Mouse (Mus musculus): ENCODE data around the gene Tasp1. TPM values are rescaled to one million over a fixed set of nuclear protein-coding genes. Genes with fewer than 3 reads are reported as not detected.
"Not testable (repeated sequence)": the region's sequence is repeated elsewhere in the genome, so short reads cannot be mapped to it uniquely, and the experiment has no call there.

The Tasp1 gene
- polyA plus RNA-seq, 1 experiment from 2014 or later, result 18.4 TPM

DNA sequence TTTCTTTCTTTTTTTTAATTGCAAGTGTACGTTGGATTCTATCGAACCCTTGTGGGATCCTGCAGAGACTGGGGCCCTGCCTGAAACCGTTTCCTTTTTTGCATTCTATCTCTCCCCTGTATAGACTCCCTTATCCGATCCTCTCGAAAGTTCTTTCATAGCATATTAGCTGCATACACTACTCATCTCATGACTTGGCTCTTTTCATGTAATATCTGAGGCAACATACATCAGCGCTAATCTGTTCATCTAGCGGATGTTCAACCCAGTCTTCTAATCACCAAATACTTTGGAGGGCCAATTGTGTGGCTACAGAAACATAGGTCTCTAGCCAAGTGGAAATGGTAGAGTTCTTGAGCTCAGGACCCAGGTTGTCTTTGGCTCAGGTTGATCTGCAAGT, 17.6 kb upstream of the Tasp1 start:
- no peak for TF ChIP-seq CTCF (IDR thresholded peaks at IDR 0.05)
- no peak for DNase-seq (ENCODE audit: low read depth, low spot score)
- H3K27me3 ChIP-seq, result no peaks in the 10 kb centered on the region
- ATAC-seq, result no peak
- CTCF ChIA-PET, result interaction anchor here (1.4 kb wide), 1 partner anchor 11 kb away, joined by 3 read pairs; no protein-coding TSS in a partner anchor
- in situ Hi-C loops (cut with MboI; ENCODE audit: low pct_unique_long_range_greater_than_20kb), result no loop called here
- POLR2A ChIA-PET, result interaction anchor here (0.6 kb wide), 1 partner anchor 169 kb away, joined by 3 read pairs; no protein-coding TSS in a partner anchor

DNA sequence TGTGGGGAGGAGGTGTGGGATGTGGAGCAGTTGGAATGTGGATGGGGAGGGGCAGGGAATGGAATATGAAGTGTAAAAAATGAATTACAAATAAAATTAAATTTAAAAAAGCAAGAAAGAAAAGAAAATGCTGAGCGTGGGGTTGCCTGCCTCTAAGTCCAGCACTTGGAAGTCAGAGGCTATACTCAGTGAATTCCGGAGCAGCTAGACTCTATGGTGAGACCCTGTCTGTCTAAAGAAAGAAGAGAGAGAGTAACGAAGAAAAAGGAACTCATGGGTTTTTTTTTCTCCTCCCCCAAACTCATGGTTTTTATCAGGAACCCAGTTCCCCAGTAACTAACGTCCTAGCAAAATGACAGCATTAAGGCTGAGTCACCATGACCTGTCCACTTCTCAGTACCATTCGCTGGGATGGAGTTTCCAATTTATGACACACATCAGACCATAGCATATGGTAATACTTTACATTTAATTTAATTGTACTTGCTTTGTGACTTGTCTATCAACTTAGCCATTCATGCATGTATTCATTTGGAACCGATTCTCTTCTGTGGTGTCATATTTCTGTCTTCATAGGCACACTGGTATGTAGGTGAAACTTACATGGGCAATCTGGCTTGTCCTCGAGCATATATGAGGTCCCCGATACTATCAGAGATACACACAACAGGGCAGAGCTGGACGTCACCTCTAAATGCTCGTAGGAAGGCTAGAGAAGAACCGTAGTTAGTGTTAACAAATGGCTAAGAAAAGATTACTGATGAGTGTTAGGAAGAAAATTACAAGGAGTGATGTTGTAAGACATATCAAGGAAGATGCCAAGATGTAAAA, 14.4 kb upstream of the Tasp1 start:
- ATAC-seq, result no peak
- in situ Hi-C loops (cut with MboI; ENCODE audit: low pct_unique_long_range_greater_than_20kb), result no loop called here
- TF ChIP-seq CTCF (IDR thresholded peaks at IDR 0.05), result no peak
- H3K27me3 ChIP-seq, result no peaks in the 10 kb centered on the region
- POLR2A ChIA-PET, result no interaction called here
- DNase-seq (ENCODE audit: low read depth, low spot score), result no peak
- CTCF ChIA-PET, result no interaction called here

DNA sequence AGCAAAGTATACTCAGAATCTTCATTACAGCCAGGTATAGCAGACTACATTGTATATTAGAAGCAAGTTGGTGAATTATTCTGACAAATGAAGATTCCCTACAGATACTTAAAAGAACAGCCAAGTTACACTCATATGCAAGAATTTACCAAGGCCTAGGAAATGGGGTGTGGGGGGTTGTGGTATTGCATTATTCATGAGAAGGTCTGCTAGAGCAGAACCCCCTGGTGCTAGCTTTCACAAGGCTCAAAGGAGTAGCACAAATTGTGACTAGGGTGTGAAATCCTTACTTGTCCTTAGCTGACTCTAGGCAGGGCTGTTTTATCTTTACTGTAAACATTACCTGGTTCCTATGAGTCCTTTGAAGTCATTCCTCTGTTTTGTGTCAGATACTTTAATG, 12.7 kb upstream of the Tasp1 start:
- H3K27me3 ChIP-seq; POLR2A ChIA-PET; ATAC-seq; in situ Hi-C loops (cut with MboI; ENCODE audit: low pct_unique_long_range_greater_than_20kb); CTCF ChIA-PET; DNase-seq (ENCODE audit: low read depth, low spot score): not testable (repeated sequence)

DNA sequence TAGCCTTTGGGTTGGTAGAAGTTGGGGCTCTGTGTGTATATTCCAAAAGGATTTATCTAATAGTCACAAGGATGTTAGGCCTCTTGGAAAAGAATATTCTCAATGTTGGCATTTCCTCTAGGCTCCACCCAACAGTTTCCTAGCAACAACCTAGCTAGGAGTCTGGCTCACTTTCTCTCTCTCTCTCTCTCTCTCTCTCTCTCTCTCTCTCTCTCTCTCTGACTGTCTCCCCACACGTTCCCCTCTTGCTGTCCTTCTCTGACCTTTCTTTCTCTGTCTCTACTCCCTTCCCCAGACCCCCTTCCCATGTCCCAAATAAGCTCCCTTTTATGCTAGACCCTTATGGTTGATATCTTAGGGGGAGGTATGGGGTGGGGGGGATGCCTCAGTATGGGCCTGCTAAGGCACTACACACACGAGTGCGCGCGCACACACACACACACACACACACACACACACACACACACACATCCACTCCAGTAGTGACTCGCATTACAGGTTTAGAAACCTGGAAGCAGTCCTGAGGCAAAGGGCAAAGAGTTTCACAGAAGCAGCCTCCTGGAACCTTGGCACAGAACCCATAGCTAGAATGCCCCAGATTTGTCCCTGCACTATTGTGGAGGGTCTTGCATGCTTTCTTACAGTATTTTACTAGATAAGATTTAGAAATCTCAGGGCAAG, 12.1 kb upstream of the Tasp1 start:
- CTCF ChIA-PET, result no interaction called here
- no peak for DNase-seq (ENCODE audit: low read depth, low spot score)
- in situ Hi-C loops (cut with MboI; ENCODE audit: low pct_unique_long_range_greater_than_20kb), result no loop called here
- ATAC-seq, result no peak
- POLR2A ChIA-PET, result no interaction called here
- H3K27me3 ChIP-seq, result no peaks in the 10 kb centered on the region
- no peak for TF ChIP-seq CTCF (IDR thresholded peaks at IDR 0.05)

DNA sequence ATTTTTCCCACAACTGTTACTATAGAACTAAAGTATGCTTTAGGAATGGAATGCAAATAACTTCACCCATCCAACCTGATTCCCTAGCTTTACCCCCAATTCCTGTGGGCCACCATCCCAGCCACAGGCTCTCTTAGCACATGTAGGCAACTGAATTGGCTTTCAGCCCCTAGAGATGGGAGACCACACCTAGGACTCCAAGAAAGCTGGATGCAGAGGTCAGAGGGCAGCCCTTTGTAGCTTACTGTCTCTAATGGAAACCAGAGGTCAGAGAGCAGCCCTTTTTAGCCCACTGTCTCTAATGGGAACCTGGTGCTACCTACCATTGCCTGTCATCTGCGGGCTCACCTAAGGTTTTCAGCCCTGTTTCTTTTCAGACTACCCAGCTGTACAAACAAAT, 10.9 kb upstream of the Tasp1 start:
- TF ChIP-seq CTCF (IDR thresholded peaks at IDR 0.05), result no peak
- ChIA-PET CTCF (interaction anchor here (1.3 kb wide), 1 partner anchor 11 kb away, joined by 3 read pairs; no protein-coding TSS in a partner anchor), POLR2A (interaction anchor here (1.2 kb wide), 1 partner anchor 77 kb away, joined by 4 read pairs; no protein-coding TSS in a partner anchor)
- H3K27me3 ChIP-seq, result no peaks in the 10 kb centered on the region
- in situ Hi-C loops (cut with MboI; ENCODE audit: low pct_unique_long_range_greater_than_20kb), result no loop called here
- DNase-seq (ENCODE audit: low read depth, low spot score) (no peak), ATAC-seq (no peak)

DNA sequence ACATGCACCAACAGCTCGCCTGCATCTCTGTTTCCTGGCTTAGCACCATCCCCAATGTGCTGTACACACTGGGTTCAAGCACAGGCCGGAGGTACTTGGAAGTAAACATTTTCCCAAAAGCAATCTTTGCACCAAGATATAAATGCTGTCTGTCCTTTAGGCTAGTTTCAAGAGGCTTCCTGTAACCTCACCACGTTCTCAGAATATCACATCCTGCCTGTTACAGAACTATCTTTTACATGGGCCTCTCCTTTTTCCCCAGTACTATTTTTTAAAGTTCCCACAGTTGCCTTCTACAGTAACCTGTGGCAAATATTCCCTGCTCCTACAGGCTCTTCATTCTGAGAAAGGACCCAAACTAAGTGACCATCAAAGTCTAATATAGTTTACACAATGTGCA, 8.5 kb upstream of the Tasp1 start:
- CTCF ChIA-PET, result no interaction called here
- no peak for TF ChIP-seq CTCF (IDR thresholded peaks at IDR 0.05)
- ATAC-seq, result no peak

DNA sequence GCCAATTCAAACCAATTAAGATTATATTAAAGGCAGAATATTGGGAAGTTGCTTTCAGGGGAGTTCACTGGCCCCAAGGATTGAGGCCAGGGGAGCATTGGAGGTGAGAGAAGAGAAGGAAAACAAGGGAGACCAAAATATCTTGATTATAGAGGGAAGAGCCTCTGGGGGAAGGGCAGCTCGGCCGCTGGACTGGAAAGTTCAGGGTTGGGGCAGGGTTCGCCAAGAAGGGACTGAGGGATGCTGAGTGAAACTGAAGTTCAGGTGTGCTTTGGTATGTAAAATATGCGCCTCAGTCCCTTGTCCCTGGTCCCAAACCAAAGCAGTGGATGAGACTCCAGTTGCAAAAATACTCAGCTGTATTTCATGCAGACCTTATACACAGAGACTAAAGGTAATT, 911 bp upstream of the Tasp1 start:
- H3K27me3 ChIP-seq, result no peaks in the 10 kb centered on the region
- no peak for TF ChIP-seq CTCF (IDR thresholded peaks at IDR 0.05)
- in situ Hi-C loops (cut with MboI; ENCODE audit: low pct_unique_long_range_greater_than_20kb), result no loop called here
- ChIA-PET CTCF (no interaction called here), POLR2A (interaction anchor here (1.8 kb wide), 1 partner anchor 28 kb away, joined by 5 read pairs; no protein-coding TSS in a partner anchor)
- no peak for ATAC-seq
- no peak for DNase-seq (ENCODE audit: low read depth, low spot score)

More for the DNA sequence above, 8.5 kb upstream of the Tasp1 start:
- DNase-seq (ENCODE audit: low read depth, low spot score), result no peak
- in situ Hi-C loops (cut with MboI; ENCODE audit: low pct_unique_long_range_greater_than_20kb), result no loop called here
- POLR2A ChIA-PET, result no interaction called here
- H3K27me3 ChIP-seq, result no peaks in the 10 kb centered on the region

DNA sequence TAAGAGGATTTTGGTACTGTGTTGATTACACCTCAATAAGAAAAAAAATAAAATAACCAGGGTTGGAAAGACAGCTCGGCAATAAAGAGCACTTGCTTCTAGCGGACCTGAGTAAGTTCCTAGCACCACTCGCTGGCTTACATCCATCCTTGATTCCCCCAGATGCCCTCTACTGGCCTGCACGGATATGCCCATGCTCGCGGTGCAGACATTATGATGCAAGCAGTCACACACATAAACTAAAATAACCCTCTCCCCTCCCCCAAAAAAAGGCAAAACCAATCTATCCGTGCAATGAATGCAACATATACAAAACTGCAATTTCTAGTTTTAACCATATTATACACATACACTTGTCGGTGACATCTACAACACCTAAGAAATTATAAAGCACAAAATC, 929 bp downstream of the Tasp1 start:
- TF ChIP-seq CTCF (IDR thresholded peaks at IDR 0.05), result no peak
- POLR2A ChIA-PET, result interaction anchor here (0.5 to 2.0 kb wide), 3 partner anchors 14 to 39 kb away, joined by 5 to 10 read pairs (median 7); no protein-coding TSS in a partner anchor
- ATAC-seq (no peak), DNase-seq (ENCODE audit: low read depth, low spot score) (no peak)
- no peaks in the 10 kb centered on the region for H3K27me3 ChIP-seq
- in situ Hi-C loops (cut with MboI; ENCODE audit: low pct_unique_long_range_greater_than_20kb), result no loop called here
- CTCF ChIA-PET, result interaction anchor here (1.0 to 1.7 kb wide), 4 partner anchors 12 to 68 kb away, joined by 3 to 5 read pairs (median 4); no protein-coding TSS in a partner anchor

DNA sequence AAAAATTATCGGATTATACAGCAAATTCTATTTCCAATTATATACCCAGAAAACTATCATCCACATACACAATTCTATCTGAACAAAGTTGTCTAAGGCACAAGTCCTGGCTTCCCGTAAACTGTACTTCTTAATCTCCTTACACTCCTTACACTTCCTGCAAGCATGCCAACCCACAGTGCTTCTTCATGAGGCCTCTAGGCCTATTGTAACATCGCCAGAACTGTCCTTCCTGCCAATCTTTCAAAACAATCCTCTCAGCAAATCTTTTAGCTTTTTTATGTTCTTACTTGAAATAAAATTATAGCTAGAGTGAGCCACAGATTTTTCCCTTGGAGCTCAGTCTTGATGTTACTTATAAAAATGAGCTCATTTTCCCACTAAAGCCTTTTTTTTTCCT, 5.1 kb downstream of the Tasp1 start:
- ATAC-seq, result no peak
- no peaks in the 10 kb centered on the region for H3K27me3 ChIP-seq
- POLR2A ChIA-PET, result interaction anchor here (1.1 kb wide), 1 partner anchor 53 kb away, joined by 4 read pairs; no protein-coding TSS in a partner anchor
- no peak for TF ChIP-seq CTCF (IDR thresholded peaks at IDR 0.05)
- in situ Hi-C loops (cut with MboI; ENCODE audit: low pct_unique_long_range_greater_than_20kb), result no loop called here
- CTCF ChIA-PET, result interaction anchor here (1.0 to 1.9 kb wide), 3 partner anchors 17 to 72 kb away, joined by 3 to 6 read pairs (median 4); no protein-coding TSS in a partner anchor
- no peak for DNase-seq (ENCODE audit: low read depth, low spot score)

DNA sequence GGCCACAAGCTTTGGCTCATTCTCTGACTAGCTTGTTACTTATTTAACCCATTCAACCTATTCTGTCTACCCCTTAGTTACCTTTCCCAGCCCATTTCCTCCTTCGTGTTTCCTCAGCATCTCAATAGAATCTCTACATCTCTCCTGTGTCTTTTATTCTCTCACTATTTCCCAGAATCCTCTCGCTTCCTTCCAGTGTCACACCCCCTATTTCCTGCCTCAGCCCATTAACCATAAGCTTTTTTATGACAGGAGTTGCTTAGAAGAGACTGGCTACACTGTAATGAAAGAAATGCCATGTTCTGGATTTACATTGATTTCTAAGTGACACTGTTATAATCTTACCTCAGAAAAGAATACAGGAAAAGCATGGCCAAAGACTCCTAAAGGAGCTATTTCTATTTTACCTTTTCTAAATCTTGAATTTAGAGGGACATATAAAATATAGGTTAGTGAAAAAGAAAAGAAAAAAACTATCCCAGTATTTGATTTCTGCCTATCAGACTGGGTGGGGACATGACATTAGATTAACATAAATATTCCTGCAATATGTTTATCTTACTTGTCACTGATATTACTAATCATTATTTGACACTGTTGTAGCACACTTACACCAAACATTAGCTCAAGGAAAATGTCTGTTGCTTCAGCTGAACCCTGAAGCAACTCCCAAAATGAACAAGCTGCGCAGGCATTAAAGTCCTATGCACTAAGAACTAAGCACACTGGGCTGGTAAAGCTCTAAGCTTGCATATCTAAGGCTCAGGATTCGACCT, 6.3 kb downstream of the Tasp1 start:
- ChIA-PET CTCF (interaction anchor here (1.3 to 1.6 kb wide), 2 partner anchors 10 to 66 kb away, joined by 3 to 6 read pairs; no protein-coding TSS in a partner anchor), POLR2A (no interaction called here)
- no peak for ATAC-seq
- no peak for DNase-seq (ENCODE audit: low read depth, low spot score)
- no peaks in the 10 kb centered on the region for H3K27me3 ChIP-seq
- in situ Hi-C loops (cut with MboI; ENCODE audit: low pct_unique_long_range_greater_than_20kb), result no loop called here
- no peak for TF ChIP-seq CTCF (IDR thresholded peaks at IDR 0.05)
